Mouse (Mus musculus) midbrain, embryonic 13.5 days (tissue): ENCODE measurements around the gene Commd4. TPM values are rescaled to one million over a fixed set of nuclear protein-coding genes. Genes with fewer than 3 reads are reported as not detected.

Experiments used
- ATAC-seq: fragments of 200-750 bp; cut with Nextera tagmentation; 2 replicates; pipeline ENCODE4 v1.8.0; 2017; ENCODE audit warnings: mild to moderate bottlenecking, moderate TSS enrichment, moderate library complexity
- H3K27ac ChIP-seq: fragments of 300-500 bp; sonication (generic); 2 replicates; pipeline ENCODE4 v1.5.1; 2015; ENCODE audit warnings: inconsistent platforms, mild to moderate bottlenecking, moderate library complexity
- H3K27me3 ChIP-seq: fragments of 300-500 bp; sonication (generic); 2 replicates; pipeline ENCODE4 v1.6.1; 2015; ENCODE audit warnings: mild to moderate bottlenecking, inconsistent platforms
- H3K36me3 ChIP-seq: fragments of 300-500 bp; sonication (generic); 2 replicates; pipeline ENCODE4 v1.6.1; 2015; ENCODE audit warnings: mild to moderate bottlenecking, inconsistent platforms
- H3K4me1 ChIP-seq: fragments of 300-500 bp; sonication (generic); replicated peaks from 2 replicates; pipeline ENCODE4 v1.6.1; 2015; ENCODE audit warnings: inconsistent platforms
- H3K4me2 ChIP-seq: fragments of 300-500 bp; sonication (generic); replicated peaks from 2 replicates; pipeline ENCODE4 v1.6.1; 2015; ENCODE audit warnings: moderate library complexity, mild to moderate bottlenecking, inconsistent platforms
- H3K4me3 ChIP-seq: fragments of 300-500 bp; sonication (generic); replicated peaks from 2 replicates; pipeline ENCODE4 v1.5.1; 2015; ENCODE audit warnings: mild to moderate bottlenecking, inconsistent platforms
- H3K9ac ChIP-seq: fragments of 300-500 bp; sonication (generic); replicated peaks from 2 replicates; pipeline ENCODE4 v1.6.1; 2015; ENCODE audit warnings: mild to moderate bottlenecking, inconsistent platforms
- H3K9me3 ChIP-seq: fragments of 300-500 bp; sonication (generic); 2 replicates; pipeline ENCODE4 v1.6.1; 2016; ENCODE audit warnings: mild to moderate bottlenecking, inconsistent platforms
- WGBS: fragments of 180-500 bp; shearing (Covaris S2); methylation state at CpG from one replicate; pipeline ENCODE4 v1.1.7; 2015; 5-methylcytosine and 5-hydroxymethylcytosine counted together
- polyA plus RNA-seq: library from polyadenylated mRNA; unstranded; fragments of >200 nt; fragmentation: Nextera tagmentation; extraction: Ambion mirVana; gene quantifications from 2 replicates; pipeline ENCODE4 v1.2.1, GENCODE M21; 2015

The Commd4 gene
- polyA plus RNA-seq, 1 experiment from 2014 or later: 177 TPM

DNA sequence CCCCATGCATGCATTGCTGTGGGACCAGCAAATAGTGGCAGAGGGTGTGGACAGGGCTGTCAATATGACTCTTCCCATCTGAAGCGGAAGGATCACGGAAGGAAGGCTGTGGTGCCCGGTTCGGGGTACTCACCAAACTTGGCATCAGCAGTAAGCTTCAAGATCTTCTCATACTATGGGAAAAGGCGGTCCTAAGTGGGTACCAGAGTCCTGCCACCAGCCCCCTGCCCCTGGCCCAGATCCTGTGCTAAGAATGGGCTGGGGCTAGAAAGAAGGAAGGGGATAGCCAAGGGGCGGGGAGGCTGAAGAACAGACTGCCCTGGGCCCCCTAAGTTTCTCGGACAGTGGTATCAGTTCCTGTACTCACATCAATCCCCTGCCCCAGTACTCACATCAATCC, 1.7 kb downstream of the Commd4 start:
- Histone ChIP-seq H3K9me3 (no peaks in the 10 kb centered on the region), H3K36me3 (peaks cover 23% of the 10 kb centered on the region), H3K4me3 (0 out of 2 replicates have a peak overlapping the region, but pooled peaks have one; percentile 89), H3K27ac (no peak overlapping the region), H3K9ac (0 out of 2 replicates have a peak overlapping the region, but pooled peaks have one; percentile 86), H3K27me3 (0 out of 2 replicates have a peak, but pooled peaks cover 5% of the 10 kb centered on the region), H3K4me2 (peak overlapping the region; percentile 93; the same call in 1 of the 2 replicates), H3K4me1 (peaks cover 27% of the 10 kb centered on the region)
- ATAC-seq: no peak
- 93% methylated on average over 7 of the region's 7 CpGs for WGBS

DNA sequence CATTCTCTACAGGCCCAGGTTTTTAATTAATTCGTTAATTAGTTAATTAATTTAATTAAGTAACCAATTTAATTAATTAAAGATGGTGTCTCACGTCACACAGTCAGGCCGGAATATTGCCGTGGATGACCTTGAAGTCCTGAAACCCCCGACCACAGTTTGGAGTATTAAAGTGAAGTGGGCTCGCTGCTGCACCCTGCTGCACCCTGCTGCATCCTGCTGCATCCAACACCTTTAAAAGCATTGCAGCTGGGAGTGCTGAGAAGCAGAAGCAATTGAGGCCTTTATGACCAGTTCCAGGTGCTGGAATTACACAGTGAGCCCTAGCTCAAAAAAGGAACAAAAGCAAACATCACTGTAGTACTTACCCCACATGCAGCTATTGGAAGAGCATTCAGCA, 5.8 kb downstream of the Commd4 start:
- H3K4me2 ChIP-seq: no peak overlapping the region
- no peak overlapping the region for H3K9ac ChIP-seq
- peaks cover 23% of the 10 kb centered on the region for H3K36me3 ChIP-seq
- no peaks in the 10 kb centered on the region for H3K9me3 ChIP-seq
- H3K4me3 ChIP-seq: no peak overlapping the region
- ATAC-seq: no peak
- WGBS: 52% methylated on average over 6 of the region's 6 CpGs
- H3K27me3 ChIP-seq: 0 out of 2 replicates have a peak, but pooled peaks cover 2% of the 10 kb centered on the region
- 0 out of 2 replicates have a peak overlapping the region, but pooled peaks have one; percentile 5 for H3K27ac ChIP-seq
- peaks cover 32% of the 10 kb centered on the region for H3K4me1 ChIP-seq

GRCm38 (mm10) chr9:57150192-57150591, 7.9 kb downstream of the Commd4 start:
- ATAC-seq: no peak
- 93% methylated on average over 5 of the region's 5 CpGs for WGBS

GRCm38 (mm10) chr9:57149021-57149420, 9.1 kb downstream of the Commd4 start:
- Histone ChIP-seq H3K4me2 (peak overlapping the region; percentile 81), H3K4me1 (peaks cover 22% of the 10 kb centered on the region), H3K36me3 (peaks cover 9% of the 10 kb centered on the region), H3K4me3 (peak overlapping the region; percentile 57; the same call in 1 of the 2 replicates), H3K9ac (peak overlapping the region; percentile 76), H3K27me3 (0 out of 2 replicates have a peak, but pooled peaks cover 2% of the 10 kb centered on the region), H3K9me3 (no peaks in the 10 kb centered on the region), H3K27ac (peak overlapping the region; percentile 92)
- WGBS: 65% methylated on average over 6 of the region's 6 CpGs
- no peak for ATAC-seq

More at GRCm38 (mm10) chr9:57150192-57150591, 7.9 kb downstream of the Commd4 start:
- H3K36me3 ChIP-seq: peaks cover 12% of the 10 kb centered on the region
- no peak overlapping the region for H3K9ac ChIP-seq
- no peak overlapping the region for H3K4me2 ChIP-seq
- no peak overlapping the region for H3K27ac ChIP-seq
- no peaks in the 10 kb centered on the region for H3K9me3 ChIP-seq
- 0 out of 2 replicates have a peak, but pooled peaks cover 2% of the 10 kb centered on the region for H3K27me3 ChIP-seq
- no peak overlapping the region for H3K4me3 ChIP-seq
- H3K4me1 ChIP-seq: peaks cover 22% of the 10 kb centered on the region

DNA sequence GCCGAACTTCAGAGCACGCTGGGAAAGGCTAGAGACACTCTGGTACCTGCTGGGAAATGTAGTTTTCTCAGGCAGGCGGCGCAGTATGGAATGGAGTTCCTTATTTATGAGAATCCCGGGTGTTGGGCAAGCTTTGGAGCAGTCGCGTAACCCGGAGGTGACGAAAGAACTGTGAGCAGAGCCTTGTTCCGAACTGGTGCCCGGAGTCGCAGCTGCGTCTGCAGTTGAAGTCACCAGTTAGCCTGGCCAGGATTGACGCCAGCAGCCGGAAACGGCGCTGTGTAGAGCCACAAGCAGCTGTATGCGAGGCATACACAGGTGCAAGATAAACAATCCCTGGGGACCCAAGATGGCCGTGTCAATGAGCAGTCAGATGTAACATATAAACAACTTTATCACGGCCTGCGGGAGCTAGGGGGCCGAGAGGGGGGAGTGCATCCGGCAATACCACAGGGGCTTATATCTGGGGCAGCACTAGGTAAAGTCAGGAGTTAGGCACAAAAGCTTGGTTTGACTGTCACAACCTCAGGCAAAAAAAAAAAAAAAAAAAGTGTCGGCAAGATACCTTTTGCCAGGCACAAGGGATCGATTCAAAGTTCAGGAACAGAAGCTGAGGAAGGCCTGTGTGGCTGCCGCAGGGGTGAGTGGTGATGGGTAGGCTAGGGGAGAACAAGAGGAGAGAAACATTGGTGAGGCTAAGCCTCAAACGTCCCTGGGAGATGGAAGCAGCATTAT, 9.8 kb downstream of the Commd4 start, which contains the start of gene Neil1:
TSS of gene Neil1 (minus strand) at position 162 of the 735 bp plus-strand sequence.
- peaks cover 15% of the 10 kb centered on the region for H3K36me3 ChIP-seq
- under 1% methylated on average over 27 of the region's 27 CpGs for WGBS

DNA sequence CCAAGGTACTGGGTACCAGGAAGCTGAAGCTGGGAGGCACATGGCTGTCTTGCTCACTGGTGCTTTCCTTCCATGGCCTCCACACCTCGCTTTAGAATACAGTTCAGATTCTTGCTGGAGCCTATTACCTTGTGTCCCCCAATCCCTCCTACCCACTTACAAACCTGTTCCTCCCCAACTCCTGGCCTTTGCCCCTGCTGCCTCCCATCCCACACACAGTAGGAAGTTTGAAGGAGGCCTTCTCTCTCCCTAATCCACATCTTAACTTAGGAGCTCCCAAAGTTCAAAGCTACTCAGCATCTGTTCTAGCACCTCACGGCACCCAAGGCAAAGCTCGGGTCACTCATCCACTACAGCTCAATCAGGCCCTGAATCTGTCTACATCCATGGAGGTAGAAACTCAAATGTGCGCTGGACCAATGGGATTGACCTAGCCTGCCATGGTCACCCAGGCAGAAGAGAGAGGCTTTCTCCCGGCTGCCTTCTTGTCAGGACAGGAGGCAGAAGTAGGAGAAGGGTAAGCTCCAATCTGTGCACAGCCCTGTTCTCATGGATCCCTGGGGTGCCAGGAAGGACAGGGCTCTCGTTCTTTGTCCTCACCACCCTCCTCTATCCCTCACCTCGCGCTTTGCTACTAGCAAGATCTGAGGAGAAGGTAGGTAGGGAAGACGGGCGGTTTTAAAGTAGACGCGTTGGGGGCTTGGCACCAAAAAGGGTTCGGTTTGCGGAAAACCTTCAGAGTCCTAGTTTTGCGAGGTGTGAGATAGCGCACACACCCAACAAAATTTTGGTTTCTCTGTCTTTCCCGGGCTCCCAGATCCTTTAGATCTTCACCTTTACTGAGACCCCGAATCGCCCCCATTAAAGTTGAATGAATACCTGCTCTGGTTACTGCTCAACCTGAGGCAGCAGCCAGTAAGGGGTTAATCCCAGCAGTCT, 10.7 kb downstream of the Commd4 start:
- Histone ChIP-seq H3K4me1 (peaks cover 22% of the 10 kb centered on the region), H3K9ac (peak overlapping the region; percentile 76), H3K27ac (peak overlapping the region; percentile 92), H3K4me2 (peak overlapping the region; percentile 81), H3K27me3 (0 out of 2 replicates have a peak, but pooled peaks cover 2% of the 10 kb centered on the region), H3K4me3 (peak overlapping the region; percentile 57), H3K36me3 (peaks cover 23% of the 10 kb centered on the region), H3K9me3 (no peaks in the 10 kb centered on the region)
- 9% methylated on average over 19 of the region's 19 CpGs for WGBS
- ATAC-seq: peak; percentile 37

More for the DNA sequence above, 9.8 kb downstream of the Commd4 start, which contains the start of gene Neil1:
- ATAC-seq: peak; percentile 95
- H3K27ac ChIP-seq: peak within 1 kb of the TSS; percentile 92
- H3K9me3 ChIP-seq: no peaks in the 10 kb centered on the region
- 0 out of 2 replicates have a peak, but pooled peaks cover 2% of the 10 kb centered on the region for H3K27me3 ChIP-seq
- H3K9ac ChIP-seq: peak within 1 kb of the TSS; percentile 76
- H3K4me3 ChIP-seq: peak within 1 kb of the TSS; percentile 57
- peaks cover 22% of the 10 kb centered on the region for H3K4me1 ChIP-seq
- H3K4me2 ChIP-seq: peak within 1 kb of the TSS; percentile 81

GRCm38 (mm10) chr9:57146451-57147066, 11.6 kb downstream of the Commd4 start:
- Histone ChIP-seq H3K27ac (no peak overlapping the region), H3K36me3 (peaks cover 32% of the 10 kb centered on the region), H3K9me3 (no peaks in the 10 kb centered on the region), H3K9ac (peak overlapping the region; percentile 76), H3K4me3 (peak overlapping the region; percentile 57; the same call in 1 of the 2 replicates), H3K4me2 (peak overlapping the region; percentile 81), H3K27me3 (0 out of 2 replicates have a peak, but pooled peaks cover 2% of the 10 kb centered on the region), H3K4me1 (peaks cover 22% of the 10 kb centered on the region)
- WGBS: 87% methylated on average over 17 of the region's 17 CpGs
- no peak for ATAC-seq

- Histone ChIP-seq H3K4me2 (no peak overlapping the region), H3K36me3 (peaks cover 49% of the 10 kb centered on the region), H3K27ac (no peak overlapping the region), H3K27me3 (no peaks in the 10 kb centered on the region), H3K9me3 (no peaks in the 10 kb centered on the region), H3K9ac (no peak overlapping the region; the same call in 1 of the 2 replicates), H3K4me3 (no peak overlapping the region), H3K4me1 (peaks cover 22% of the 10 kb centered on the region)
- WGBS: 94% methylated on average over 8 of the region's 8 CpGs
- no peak for ATAC-seq
Measured at GRCm38 (mm10) chr9:57144830-57145229, 13.3 kb downstream of the Commd4 start.

DNA sequence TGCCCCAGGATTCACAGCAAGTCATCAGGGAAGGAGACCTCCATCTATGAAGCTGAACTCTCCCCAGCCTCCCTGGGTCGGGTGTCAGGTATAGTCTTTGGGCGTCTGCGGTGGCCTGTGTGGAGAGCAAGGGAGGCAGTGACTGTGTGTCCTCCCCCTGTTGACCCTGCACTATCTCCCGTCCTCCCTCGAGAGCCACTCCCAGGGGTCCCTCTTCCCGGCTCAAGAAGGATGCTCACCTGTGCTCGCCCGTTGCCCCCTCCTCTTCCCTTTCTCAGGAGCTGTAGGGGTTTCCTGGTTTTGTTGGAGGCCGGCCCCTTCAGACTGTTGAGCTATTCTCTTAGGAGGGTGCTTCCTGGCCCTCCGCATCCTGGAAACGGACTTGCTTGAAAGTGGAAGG, 14.9 kb downstream of the Commd4 start:
- H3K27me3 ChIP-seq: no peaks in the 10 kb centered on the region
- H3K27ac ChIP-seq: no peak overlapping the region
- WGBS: 90% methylated on average over 11 of the region's 11 CpGs
- no peak overlapping the region for H3K4me2 ChIP-seq
- peaks cover 65% of the 10 kb centered on the region for H3K36me3 ChIP-seq
- H3K9me3 ChIP-seq: no peaks in the 10 kb centered on the region
- H3K9ac ChIP-seq: no peak overlapping the region
- no peak for ATAC-seq
- no peak overlapping the region for H3K4me3 ChIP-seq
- peaks cover 10% of the 10 kb centered on the region for H3K4me1 ChIP-seq

- no peak overlapping the region for H3K4me2 ChIP-seq
- ATAC-seq: no peak
- WGBS: 93% methylated on average over 17 of the region's 17 CpGs
Measured at GRCm38 (mm10) chr9:57141417-57142353, 16.4 kb downstream of the Commd4 start.

More at GRCm38 (mm10) chr9:57141417-57142353, 16.4 kb downstream of the Commd4 start:
- Histone ChIP-seq H3K9ac (no peak overlapping the region), H3K27ac (no peak overlapping the region), H3K4me3 (no peak overlapping the region), H3K9me3 (no peaks in the 10 kb centered on the region), H3K4me1 (peaks cover under 1% of the 10 kb centered on the region), H3K36me3 (peaks cover 81% of the 10 kb centered on the region), H3K27me3 (no peaks in the 10 kb centered on the region)
